Mouse (Mus musculus) ES-Bruce4 (cell line): ENCODE measurements around the gene Dscaml1.

ENCODE experiments used
- CTCF ChIP-seq: IDR thresholded peaks from one replicate; pipeline ENCODE4 v1.8.1; 2011; ENCODE audit warnings: low read depth, low read length
- POLR2A ChIP-seq: IDR thresholded peaks from one replicate; pipeline ENCODE4 v1.8.1; 2011; ENCODE audit warnings: low read length; ENCODE audit not compliant: insufficient read depth

- TF ChIP-seq CTCF = no peak
- no peak for TF ChIP-seq POLR2A
Observed at GRCm38 (mm10) chr9:45715387-45715786, 289.0 kb downstream of the Dscaml1 start.
